Mouse (Mus musculus): ENCODE measurements at regions not wholly inside any gene's neighbourhood (a gene's known extent, or its start where the extent isn't known, plus 50 kb on each side); places are given as distances from the start of the nearest gene placed in this dataset.
"Not testable (repeated sequence)": the region's sequence is repeated elsewhere in the genome, so short reads cannot be mapped to it uniquely, and the experiment has no call there.

- peak; percentile 87 for DNase-seq (ENCODE audit: low spot score)
These were observed 119.0 kb upstream of the Nabp1 start for GRCm38 (mm10) chr1:51596935-51597820.

- no peak for DNase-seq (ENCODE audit: low spot score)
These were observed 116.4 kb upstream of the Nabp1 start for GRCm38 (mm10) chr1:51594666-51595065.

- no peak for DNase-seq (ENCODE audit: low spot score)
These were observed 115.6 kb upstream of the Nabp1 start for GRCm38 (mm10) chr1:51593621-51594441.

GRCm38 (mm10) chr1:51591886-51592285 is 113.7 kb upstream of the Nabp1 start:
- no peak for DNase-seq (ENCODE audit: low spot score)

- no peak for DNase-seq (ENCODE audit: low spot score)
These were observed 112.6 kb upstream of the Nabp1 start for GRCm38 (mm10) chr1:51590606-51591400.

GRCm38 (mm10) chr1:51584925-51585424 is 106.8 kb upstream of the Nabp1 start:
- no peak for DNase-seq (ENCODE audit: low spot score)

GRCm38 (mm10) chr1:51583871-51584270 is 105.6 kb upstream of the Nabp1 start:
- no peak for DNase-seq (ENCODE audit: low spot score)

- DNase-seq (ENCODE audit: low spot score): no peak
These were observed 101.8 kb upstream of the Nabp1 start for GRCm38 (mm10) chr1:51580074-51580473.

GRCm38 (mm10) chr1:51577701-51578100 is 99.5 kb upstream of the Nabp1 start:
- no peak for DNase-seq (ENCODE audit: low spot score)

- no peak for DNase-seq (ENCODE audit: low spot score)
These were observed 94.3 kb upstream of the Nabp1 start for GRCm38 (mm10) chr1:51572314-51573078.

GRCm38 (mm10) chr1:51569625-51570024 is 91.4 kb upstream of the Nabp1 start:
- no peak for DNase-seq (ENCODE audit: low spot score)

GRCm38 (mm10) chr1:51566170-51566649 is 88.0 kb upstream of the Nabp1 start:
- DNase-seq (ENCODE audit: low spot score): no peak

GRCm38 (mm10) chr1:51556616-51557015 is 78.4 kb upstream of the Nabp1 start:
- not testable (repeated sequence) for DNase-seq (ENCODE audit: low spot score)

GRCm38 (mm10) chr1:51553738-51554137 is 75.5 kb upstream of the Nabp1 start:
- no peak for DNase-seq (ENCODE audit: low spot score)

GRCm38 (mm10) chr1:51551624-51552023 is 73.4 kb upstream of the Nabp1 start:
- DNase-seq (ENCODE audit: low spot score): no peak

GRCm38 (mm10) chr1:51542801-51543200 is 64.6 kb upstream of the Nabp1 start:
- DNase-seq (ENCODE audit: low spot score): no peak

- no peak for DNase-seq (ENCODE audit: low spot score)
These were observed 61.4 kb upstream of the Nabp1 start for GRCm38 (mm10) chr1:51539634-51540033.

- DNase-seq (ENCODE audit: low spot score): no peak
These were observed 60.6 kb upstream of the Nabp1 start for GRCm38 (mm10) chr1:51538836-51539235.

GRCm38 (mm10) chr1:51537765-51538360 is 59.6 kb upstream of the Nabp1 start:
- no peak for DNase-seq (ENCODE audit: low spot score)

- no peak for DNase-seq (ENCODE audit: low spot score)
These were observed 57.9 kb upstream of the Nabp1 start for GRCm38 (mm10) chr1:51536076-51536475.

- no peak for DNase-seq (ENCODE audit: low spot score)
These were observed 57.2 kb upstream of the Nabp1 start for GRCm38 (mm10) chr1:51535414-51535813.

Data from urinary bladder, postnatal 14 days (tissue).